Mouse (Mus musculus): ENCODE measurements at regions not wholly inside any gene's neighbourhood (a gene's known extent, or its start where the extent isn't known, plus 50 kb on each side); places are given as distances from the start of the nearest gene placed in this dataset.

DNA sequence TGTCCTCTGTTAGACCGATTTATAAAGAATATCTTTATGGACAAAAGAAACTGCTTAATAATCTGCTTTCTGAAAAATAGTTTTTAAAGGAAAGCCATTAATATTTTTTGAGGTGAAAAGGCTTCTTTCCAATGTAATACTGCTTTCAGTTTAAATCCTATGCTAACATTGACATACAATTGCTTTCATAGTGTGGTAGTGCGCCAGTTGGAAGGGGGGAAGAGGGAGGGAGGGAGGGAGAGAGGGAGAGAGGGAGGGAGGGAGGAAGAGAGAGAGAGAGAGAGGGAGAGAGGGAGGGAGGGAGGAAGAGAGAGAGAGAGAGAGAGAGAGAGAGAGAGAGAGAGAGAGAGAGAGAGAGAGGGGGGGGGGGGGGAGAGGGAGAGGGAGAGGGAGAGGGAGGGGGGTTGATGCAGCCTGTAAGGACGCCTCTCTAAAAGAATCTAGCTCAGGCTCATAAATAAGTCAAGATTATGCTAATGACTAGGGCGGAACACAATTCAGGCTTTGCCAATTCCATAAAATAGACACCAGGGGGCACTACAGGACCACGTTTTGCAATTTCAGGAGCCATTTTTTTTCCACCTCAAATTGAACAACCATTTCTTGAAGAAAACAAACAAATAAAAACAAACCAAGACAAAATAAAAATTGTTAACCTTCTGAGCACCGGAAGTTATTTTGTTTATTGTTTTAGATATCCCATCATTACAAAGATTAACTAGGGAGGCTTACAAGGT is 223.6 kb upstream of the Nfe2l3 start:
- no peak overlapping the region for H3K4me3 ChIP-seq (ENCODE audit: insufficient read depth, low read depth, low read length)
- H3K27ac ChIP-seq (replicated peaks; ENCODE audit: low read depth, low read length): no peak overlapping the region
- 0 out of 2 replicates have a peak, but pooled peaks cover 2% of the 10 kb centered on the region for H3K4me1 ChIP-seq (ENCODE audit: control insufficient read depth, insufficient read depth, insufficient read length, low read length)

DNA sequence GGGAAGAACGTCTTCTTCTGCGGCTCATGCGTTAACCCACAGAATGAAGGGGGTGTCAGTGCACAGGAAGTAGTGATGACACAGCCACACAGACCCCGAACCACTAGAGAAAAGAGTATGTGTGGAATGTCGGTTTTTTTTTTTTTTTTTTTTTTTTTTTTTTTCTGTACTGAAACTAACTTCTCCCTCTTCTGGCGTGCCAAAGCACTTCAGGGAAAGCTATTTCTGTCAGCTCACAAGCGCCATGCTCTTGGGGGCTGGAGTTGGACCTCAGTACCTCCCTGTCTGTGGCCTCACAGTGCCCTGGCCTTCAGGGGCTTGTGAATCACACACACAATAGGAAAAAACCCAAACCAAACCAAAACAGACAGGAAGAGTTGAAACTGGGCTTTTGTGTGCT is 221.1 kb upstream of the Nfe2l3 start:
- Histone ChIP-seq H3K4me3 (ENCODE audit: insufficient read depth, low read depth, low read length) (no peak overlapping the region), H3K4me1 (ENCODE audit: control insufficient read depth, insufficient read depth, insufficient read length, low read length) (0 out of 2 replicates have a peak, but pooled peaks cover 2% of the 10 kb centered on the region), H3K27ac (replicated peaks; ENCODE audit: low read depth, low read length) (no peak overlapping the region)

DNA sequence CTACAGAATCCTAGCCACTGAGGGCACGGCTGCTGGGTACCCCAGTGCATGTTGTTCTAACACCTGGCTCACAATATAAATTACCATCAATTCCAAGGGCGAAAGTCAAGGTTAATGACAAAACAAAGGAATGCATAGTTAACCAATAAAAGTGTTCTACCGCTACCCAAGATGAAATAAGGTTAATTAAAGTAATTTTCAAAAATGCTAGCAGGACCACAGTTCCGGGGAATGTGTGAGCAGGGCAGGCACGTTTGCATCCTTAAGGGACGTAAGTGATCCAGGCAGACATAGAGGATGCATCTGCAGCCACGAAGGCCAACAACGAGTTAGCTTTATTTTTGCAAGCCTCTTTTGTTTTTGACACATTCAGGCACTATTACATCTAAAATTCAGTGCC is 220.3 kb upstream of the Nfe2l3 start:
- 0 out of 2 replicates have a peak, but pooled peaks cover 2% of the 10 kb centered on the region for H3K4me1 ChIP-seq (ENCODE audit: control insufficient read depth, insufficient read depth, insufficient read length, low read length)
- no peak overlapping the region for H3K27ac ChIP-seq (replicated peaks; ENCODE audit: low read depth, low read length)
- H3K4me3 ChIP-seq (ENCODE audit: insufficient read depth, low read depth, low read length): no peak overlapping the region

DNA sequence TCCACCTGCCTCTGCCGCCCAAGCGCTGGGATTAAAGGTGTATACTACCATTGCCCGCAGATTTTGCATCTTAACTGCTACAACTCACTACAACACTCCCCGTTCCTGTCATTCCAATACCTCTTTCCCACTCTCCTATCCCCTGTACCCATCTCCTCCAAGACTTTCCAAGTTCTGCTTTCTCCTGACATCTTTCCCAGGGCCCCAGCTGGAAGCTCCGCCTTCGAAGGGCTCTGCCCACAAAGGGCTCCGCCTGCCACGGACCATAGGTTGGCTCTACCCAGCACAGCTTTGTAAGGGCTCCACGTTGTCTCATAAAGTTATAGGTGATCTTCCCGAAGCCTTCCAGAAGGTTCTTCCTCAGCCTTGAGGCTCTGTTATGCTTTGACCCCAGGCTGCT is 217.1 kb upstream of the Nfe2l3 start:
- Histone ChIP-seq H3K27ac (replicated peaks; ENCODE audit: low read depth, low read length) (peak overlapping the region; percentile 82), H3K4me1 (ENCODE audit: control insufficient read depth, insufficient read depth, insufficient read length, low read length) (0 out of 2 replicates have a peak, but pooled peaks cover 2% of the 10 kb centered on the region)

DNA sequence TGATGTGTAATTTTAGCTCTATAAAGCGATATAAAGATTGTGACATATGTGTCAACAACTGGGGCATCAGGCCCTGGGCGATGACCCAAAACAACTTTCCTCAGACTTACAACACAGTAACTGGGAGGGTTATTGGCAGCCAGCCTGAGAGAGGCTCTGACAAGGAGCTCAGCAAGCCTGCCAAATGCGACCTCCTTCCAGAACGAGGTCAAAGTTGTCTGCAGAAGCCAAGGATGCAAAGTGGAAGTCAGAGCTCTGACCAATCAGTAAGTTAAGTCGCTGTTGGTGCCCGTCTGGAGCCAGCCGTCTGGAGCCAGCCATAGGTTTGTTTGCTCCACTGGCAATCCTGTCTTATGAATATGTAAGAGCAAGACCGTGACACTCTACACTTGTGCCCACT is 216.0 kb upstream of the Nfe2l3 start:
- no peak overlapping the region for H3K4me3 ChIP-seq (ENCODE audit: insufficient read depth, low read depth, low read length)
- H3K27ac ChIP-seq (replicated peaks; ENCODE audit: low read depth, low read length): peak overlapping the region; percentile 78; the same call in 1 of the 2 replicates
- H3K4me1 ChIP-seq (ENCODE audit: control insufficient read depth, insufficient read depth, insufficient read length, low read length): 0 out of 2 replicates have a peak, but pooled peaks cover 2% of the 10 kb centered on the region

More for the DNA sequence above, 217.1 kb upstream of the Nfe2l3 start:
- H3K4me3 ChIP-seq (ENCODE audit: insufficient read depth, low read depth, low read length): no peak overlapping the region

DNA sequence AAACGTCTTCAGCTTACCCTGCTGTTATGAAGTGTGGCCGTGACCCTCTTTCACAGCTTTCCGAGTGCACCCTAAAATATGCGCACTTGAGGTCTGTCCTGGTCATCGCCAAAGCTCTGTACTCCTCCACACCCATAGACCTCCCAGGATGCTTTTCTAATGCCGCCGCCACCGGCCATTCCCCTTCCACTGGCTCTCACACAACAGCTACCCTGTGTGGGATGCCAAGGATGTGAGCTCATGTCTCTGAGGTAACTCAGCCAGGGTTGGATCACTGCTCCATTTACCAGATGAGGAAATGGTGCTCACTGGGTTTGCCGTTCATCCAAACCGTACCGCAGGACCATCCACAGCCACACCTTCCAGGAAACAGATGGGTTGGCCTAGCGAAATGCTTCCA is 212.8 kb upstream of the Nfe2l3 start:
- no peak overlapping the region for H3K4me3 ChIP-seq (ENCODE audit: insufficient read depth, low read depth, low read length)
- H3K4me1 ChIP-seq (ENCODE audit: control insufficient read depth, insufficient read depth, insufficient read length, low read length): no peaks in the 10 kb centered on the region
- no peak overlapping the region for H3K27ac ChIP-seq (replicated peaks; ENCODE audit: low read depth, low read length)

DNA sequence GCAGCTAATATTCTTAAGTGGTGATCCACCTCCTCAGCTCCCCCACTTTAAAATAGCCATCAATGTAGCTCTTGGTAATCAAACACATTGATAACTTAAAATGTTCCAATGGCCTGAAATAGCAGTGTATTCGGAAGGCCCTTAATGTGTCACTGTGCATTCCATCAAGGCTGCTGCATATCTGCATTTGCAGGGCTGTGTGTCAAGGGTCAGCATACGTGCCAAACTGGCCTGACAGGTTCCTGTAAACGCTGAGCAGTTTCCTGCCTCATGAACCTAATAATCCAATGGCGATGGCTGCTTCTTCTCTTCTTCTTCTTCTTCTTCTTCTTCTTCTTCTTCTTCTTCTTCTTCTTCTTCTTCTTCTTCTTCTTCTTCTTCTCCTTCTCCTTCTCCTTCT is 211.7 kb upstream of the Nfe2l3 start:
- H3K4me1 ChIP-seq (ENCODE audit: control insufficient read depth, insufficient read depth, insufficient read length, low read length): no peaks in the 10 kb centered on the region
- no peak overlapping the region for H3K27ac ChIP-seq (replicated peaks; ENCODE audit: low read depth, low read length)
- no peak overlapping the region for H3K4me3 ChIP-seq (ENCODE audit: insufficient read depth, low read depth, low read length)

DNA sequence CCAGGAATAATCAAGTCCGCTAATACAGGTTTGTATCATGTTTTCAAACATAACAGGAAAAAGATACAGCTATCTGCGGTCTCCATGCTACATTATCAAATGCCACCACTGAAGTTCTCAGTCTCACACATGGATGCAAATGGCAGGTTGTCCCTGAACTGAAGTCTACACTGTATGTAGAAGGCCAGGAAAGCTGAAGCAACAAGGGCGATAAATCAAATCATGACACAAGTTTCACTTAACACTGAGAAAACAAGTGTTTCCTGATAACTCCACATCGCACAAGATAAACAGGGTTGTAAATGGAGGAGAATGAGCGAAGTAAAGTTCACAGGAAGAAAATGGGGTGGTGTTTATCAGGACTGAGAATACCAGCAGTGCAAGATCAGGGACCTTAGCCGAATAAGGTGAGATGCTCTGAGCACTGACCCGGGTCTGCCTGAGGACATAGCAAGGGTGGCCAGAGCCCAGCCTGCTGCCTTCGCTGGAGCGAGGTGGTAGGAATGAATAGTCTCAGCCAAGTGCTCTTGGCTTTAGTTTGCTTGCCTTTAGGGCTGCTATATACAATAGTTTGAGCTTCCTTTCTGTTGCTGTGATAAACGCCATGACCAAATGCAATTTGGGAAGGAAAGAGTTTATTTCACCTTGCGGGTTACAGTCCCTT is 196.3 kb upstream of the Nfe2l3 start:
- Histone ChIP-seq H3K27ac (replicated peaks; ENCODE audit: low read depth, low read length) (no peak overlapping the region), H3K4me1 (ENCODE audit: control insufficient read depth, insufficient read depth, insufficient read length, low read length) (no peaks in the 10 kb centered on the region), H3K4me3 (ENCODE audit: insufficient read depth, low read depth, low read length) (no peak overlapping the region)

DNA sequence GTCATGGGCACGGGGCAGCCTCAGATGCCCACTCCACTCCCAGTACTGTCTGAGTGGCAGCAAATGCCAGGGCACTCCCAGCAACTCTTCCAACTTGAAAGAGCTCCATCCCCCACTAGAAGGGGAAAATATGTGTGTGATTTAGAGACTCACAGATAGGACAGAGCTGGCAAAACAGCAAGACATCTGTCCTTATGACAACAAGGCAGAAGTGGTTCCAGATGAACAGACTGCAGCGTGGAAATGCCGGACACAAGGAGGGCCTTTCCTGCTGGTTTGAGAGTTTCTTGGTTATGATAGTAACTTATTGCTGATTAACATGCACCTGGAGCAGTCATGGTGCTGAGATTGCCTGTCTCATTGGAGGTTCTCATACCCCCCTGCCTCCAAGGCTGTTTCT is 192.4 kb upstream of the Nfe2l3 start:
- H3K4me1 ChIP-seq (ENCODE audit: control insufficient read depth, insufficient read depth, insufficient read length, low read length): no peaks in the 10 kb centered on the region
- H3K27ac ChIP-seq (replicated peaks; ENCODE audit: low read depth, low read length): no peak overlapping the region
- no peak overlapping the region for H3K4me3 ChIP-seq (ENCODE audit: insufficient read depth, low read depth, low read length)

DNA sequence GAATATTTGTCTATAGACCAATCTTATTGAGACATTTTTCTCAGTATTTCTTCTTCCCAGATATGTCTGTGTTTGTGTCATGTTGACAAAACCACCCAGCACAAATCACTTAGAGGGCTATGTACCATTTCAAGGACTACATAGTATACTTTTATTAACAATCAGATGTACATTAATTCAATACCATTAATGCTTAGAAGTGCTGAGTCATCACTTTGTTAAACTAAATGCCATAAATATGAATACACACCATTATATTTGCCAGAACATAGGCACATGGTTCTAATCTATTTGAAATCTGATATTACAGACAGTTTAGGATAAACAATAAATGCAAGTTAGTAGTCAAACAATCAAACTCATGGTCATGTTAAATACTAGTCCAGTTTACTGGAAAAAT is 182.2 kb upstream of the Nfe2l3 start:
- Histone ChIP-seq H3K4me3 (ENCODE audit: insufficient read depth, low read depth, low read length) (no peak overlapping the region), H3K4me1 (ENCODE audit: control insufficient read depth, insufficient read depth, insufficient read length, low read length) (no peaks in the 10 kb centered on the region), H3K27ac (replicated peaks; ENCODE audit: low read depth, low read length) (no peak overlapping the region)

DNA sequence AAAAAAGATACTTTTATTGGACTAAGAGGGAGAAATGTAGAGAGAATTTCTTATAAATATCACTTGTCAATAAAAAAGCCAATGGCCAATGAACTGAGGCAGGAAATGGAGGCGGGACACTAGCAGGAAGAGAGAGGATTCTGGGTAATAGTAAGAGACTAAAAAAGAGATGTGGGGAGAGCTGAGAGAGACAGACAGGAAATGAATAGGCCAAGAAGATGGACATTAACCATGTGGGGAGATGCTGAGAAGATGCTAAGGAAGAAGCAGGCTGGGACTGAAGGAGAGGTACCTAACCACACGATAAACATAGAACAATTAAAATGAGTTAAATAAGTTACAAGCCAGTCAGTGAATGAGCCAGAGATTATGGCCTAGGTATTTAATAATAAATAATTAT is 181.0 kb upstream of the Nfe2l3 start:
- Histone ChIP-seq H3K27ac (replicated peaks; ENCODE audit: low read depth, low read length) (no peak overlapping the region), H3K4me1 (ENCODE audit: control insufficient read depth, insufficient read depth, insufficient read length, low read length) (no peaks in the 10 kb centered on the region), H3K4me3 (ENCODE audit: insufficient read depth, low read depth, low read length) (no peak overlapping the region)

DNA sequence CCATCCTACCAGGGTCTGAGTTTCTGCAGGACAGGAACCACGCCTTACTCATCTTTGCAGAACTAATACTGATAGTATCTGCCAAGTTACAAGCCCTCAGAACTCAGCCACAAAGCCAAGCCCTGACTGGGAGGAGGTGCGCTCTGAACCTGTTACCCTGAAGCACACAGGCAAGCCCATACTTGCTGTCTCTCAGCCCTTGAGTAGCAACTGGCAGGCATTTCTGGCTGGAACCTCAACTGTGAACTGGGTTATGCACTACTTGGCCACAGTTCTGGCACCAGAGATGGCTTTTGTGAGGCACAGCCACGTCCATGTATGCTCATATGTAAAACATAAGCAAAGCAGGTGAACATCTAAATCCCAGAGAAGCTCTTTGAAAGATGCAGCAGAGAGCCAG is 179.7 kb upstream of the Nfe2l3 start:
- no peak overlapping the region for H3K4me3 ChIP-seq (ENCODE audit: insufficient read depth, low read depth, low read length)

DNA sequence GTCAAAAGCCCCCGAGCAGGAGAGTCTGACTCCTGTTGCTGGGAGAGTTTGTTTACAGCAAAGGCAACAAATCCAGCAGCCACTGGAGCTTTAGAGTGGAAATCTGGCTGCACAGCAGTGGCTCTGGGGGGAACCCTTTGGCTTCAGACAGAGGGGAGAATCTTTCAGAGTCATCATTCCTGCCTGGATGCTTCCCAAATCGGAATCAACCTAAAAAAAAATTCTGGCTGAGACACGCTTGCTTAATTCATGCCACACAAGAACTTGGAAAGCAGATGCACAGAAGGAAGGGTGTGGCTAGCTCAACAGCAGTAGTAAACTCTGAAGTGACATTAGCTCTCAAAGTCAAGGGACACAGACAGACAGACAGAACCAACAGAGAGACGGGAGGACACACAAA is 175.8 kb upstream of the Nfe2l3 start:
- Histone ChIP-seq H3K4me1 (ENCODE audit: control insufficient read depth, insufficient read depth, insufficient read length, low read length) (no peaks in the 10 kb centered on the region), H3K4me3 (ENCODE audit: insufficient read depth, low read depth, low read length) (no peak overlapping the region), H3K27ac (replicated peaks; ENCODE audit: low read depth, low read length) (no peak overlapping the region)

More for the DNA sequence above, 179.7 kb upstream of the Nfe2l3 start:
- Histone ChIP-seq H3K27ac (replicated peaks; ENCODE audit: low read depth, low read length) (no peak overlapping the region), H3K4me1 (ENCODE audit: control insufficient read depth, insufficient read depth, insufficient read length, low read length) (no peaks in the 10 kb centered on the region)

DNA sequence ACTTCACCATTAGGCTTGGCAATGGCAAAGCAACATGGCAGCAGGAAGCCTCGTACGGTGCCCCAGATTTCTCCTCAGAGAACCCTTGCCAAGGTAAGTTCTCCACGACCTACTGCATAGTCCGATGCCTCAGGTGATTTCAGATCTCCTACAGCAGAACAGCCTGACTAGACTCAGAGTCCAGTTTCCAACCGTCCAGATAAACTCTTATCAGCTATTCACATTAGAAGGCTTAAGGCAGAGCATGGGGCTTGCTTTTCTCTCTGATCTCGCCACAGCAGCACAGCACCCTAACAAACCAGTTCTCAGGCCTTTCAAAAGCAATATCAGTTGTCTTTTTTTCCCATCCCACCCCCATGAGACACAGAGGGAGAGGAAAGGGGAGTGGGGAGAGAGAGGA is 174.9 kb upstream of the Nfe2l3 start:
- Histone ChIP-seq H3K4me1 (ENCODE audit: control insufficient read depth, insufficient read depth, insufficient read length, low read length) (no peaks in the 10 kb centered on the region), H3K4me3 (ENCODE audit: insufficient read depth, low read depth, low read length) (no peak overlapping the region), H3K27ac (replicated peaks; ENCODE audit: low read depth, low read length) (no peak overlapping the region)

DNA sequence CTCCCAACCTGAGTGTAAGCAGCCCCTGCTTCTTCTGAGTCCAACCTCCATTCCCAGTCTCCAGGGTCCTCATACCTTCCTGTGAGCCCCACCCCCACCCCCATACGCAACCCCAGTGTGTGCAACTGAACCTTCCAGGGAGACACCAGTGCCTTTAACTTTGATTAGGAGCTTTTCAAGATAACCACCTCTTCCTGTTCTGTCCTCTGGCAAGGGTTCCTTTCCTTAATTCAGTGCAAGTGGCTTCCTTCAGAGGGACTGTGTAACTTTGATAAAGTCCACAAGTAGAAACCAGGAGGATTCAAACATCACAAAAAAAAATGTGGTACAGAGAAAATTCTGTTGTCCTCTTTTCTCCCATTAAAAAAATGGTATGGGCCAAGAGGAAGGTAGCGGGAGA is 174.2 kb upstream of the Nfe2l3 start:
- Histone ChIP-seq H3K4me3 (ENCODE audit: insufficient read depth, low read depth, low read length) (no peak overlapping the region), H3K27ac (replicated peaks; ENCODE audit: low read depth, low read length) (no peak overlapping the region), H3K4me1 (ENCODE audit: control insufficient read depth, insufficient read depth, insufficient read length, low read length) (no peaks in the 10 kb centered on the region)

DNA sequence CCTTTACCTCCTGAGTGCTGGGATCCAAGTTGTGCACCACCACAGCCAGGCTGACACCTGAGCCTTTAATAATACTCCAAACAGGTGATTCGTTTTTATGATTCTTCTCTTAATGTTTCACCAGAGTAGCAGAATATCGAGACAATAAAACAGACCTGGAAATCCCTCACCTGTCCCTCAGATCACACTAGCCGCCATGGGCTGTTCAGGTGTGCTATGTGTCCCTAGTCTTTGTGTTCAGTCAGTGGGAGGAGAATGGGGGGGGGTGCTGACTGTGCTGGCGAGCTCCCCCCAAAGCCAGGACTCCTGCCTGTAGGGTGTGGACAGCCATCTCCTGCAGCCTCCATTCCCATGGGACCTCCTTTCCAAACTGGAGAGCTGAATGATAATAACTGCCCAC is 168.9 kb upstream of the Nfe2l3 start:
- no peaks in the 10 kb centered on the region for H3K4me1 ChIP-seq (ENCODE audit: control insufficient read depth, insufficient read depth, insufficient read length, low read length)
- H3K4me3 ChIP-seq (ENCODE audit: insufficient read depth, low read depth, low read length): no peak overlapping the region
- no peak overlapping the region for H3K27ac ChIP-seq (replicated peaks; ENCODE audit: low read depth, low read length)

Data from brown adipose tissue, adult 24 weeks (tissue).